Mouse (Mus musculus) limb, embryonic 10.5 days (tissue): ENCODE results near the gene Gm45213. TPM values are rescaled to one million over a fixed set of nuclear protein-coding genes. Genes with fewer than 3 reads are reported as not detected.
"Not testable (repeated sequence)": the region's sequence is repeated elsewhere in the genome, so short reads cannot be mapped to it uniquely, and the experiment has no call there.

Experiments used
- DNase-seq: peaks from one replicate; pipeline ENCODE4 v3.0.0-alpha.2; 2017; ENCODE audit warnings: low spot score
- H3K27ac ChIP-seq: fragments of 300-500 bp; sonication (generic); 2 replicates; pipeline ENCODE4 v1.5.1; 2016; ENCODE audit warnings: mild to moderate bottlenecking
- H3K27me3 ChIP-seq: fragments of 300-500 bp; sonication (generic); 2 replicates; pipeline ENCODE4 v1.6.1; 2016; ENCODE audit warnings: low read depth, mild to moderate bottlenecking; ENCODE audit not compliant: poor library complexity, severe bottlenecking
- H3K36me3 ChIP-seq: fragments of 300-500 bp; sonication (generic); 2 replicates; pipeline ENCODE4 v1.6.1; 2016; ENCODE audit warnings: mild to moderate bottlenecking, moderate library complexity
- H3K4me1 ChIP-seq: fragments of 300-500 bp; sonication (generic); 2 replicates; pipeline ENCODE4 v1.6.1; 2016
- H3K4me3 ChIP-seq: fragments of 300-500 bp; sonication (generic); 2 replicates; pipeline ENCODE4 v1.5.1; 2016; ENCODE audit warnings: mild to moderate bottlenecking, moderate library complexity
- H3K9me3 ChIP-seq: fragments of 300-500 bp; sonication (generic); replicated peaks from 2 replicates; pipeline ENCODE4 v1.6.1; 2016; ENCODE audit warnings: mild to moderate bottlenecking
- WGBS: fragments of 180-500 bp; shearing (Covaris S2); methylation state at CpG from one replicate; pipeline ENCODE4 v1.1.7; 2016; 5-methylcytosine and 5-hydroxymethylcytosine counted together
- polyA plus RNA-seq: library from polyadenylated mRNA; unstranded; fragments of >200 nt; fragmentation: Nextera tagmentation; extraction: Ambion mirVana; gene quantifications from 2 replicates; pipeline ENCODE4 v1.2.1, GENCODE M21; 2016

The Gm45213 gene
- polyA plus RNA-seq, 1 experiment from 2014 or later = not detected

DNA sequence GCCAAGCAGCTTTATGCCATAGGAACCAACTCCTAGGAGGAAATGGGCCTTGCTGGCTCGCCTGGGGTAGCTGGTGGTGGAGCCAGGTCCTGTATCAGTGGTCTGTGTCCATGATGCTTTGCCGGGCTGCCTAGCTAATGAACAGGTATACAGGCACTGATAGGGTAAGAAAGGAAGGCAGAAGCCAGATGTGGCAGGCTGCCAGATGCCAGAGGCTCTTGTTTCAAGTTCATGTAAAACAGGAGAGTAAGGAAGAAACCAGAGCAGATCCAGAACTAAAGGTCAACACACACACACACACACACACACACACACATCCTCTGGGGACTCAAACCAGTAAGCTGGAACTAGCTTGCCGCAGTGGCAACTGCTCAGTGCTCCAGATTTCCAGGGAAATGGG lies 5.1 kb upstream of the Gm45213 start:
- H3K4me1 ChIP-seq = peaks cover 81% of the 10 kb centered on the region
- H3K27ac ChIP-seq = peak overlapping the region; percentile 68
- no peaks in the 10 kb centered on the region for H3K36me3 ChIP-seq
- H3K27me3 ChIP-seq = peaks cover 13% of the 10 kb centered on the region; the same call in 1 of the 2 replicates
- H3K9me3 ChIP-seq = no peaks in the 10 kb centered on the region
- 71% methylated on average over 3 of the region's 3 CpGs for WGBS
- no peak for DNase-seq
- H3K4me3 ChIP-seq = no peak overlapping the region

DNA sequence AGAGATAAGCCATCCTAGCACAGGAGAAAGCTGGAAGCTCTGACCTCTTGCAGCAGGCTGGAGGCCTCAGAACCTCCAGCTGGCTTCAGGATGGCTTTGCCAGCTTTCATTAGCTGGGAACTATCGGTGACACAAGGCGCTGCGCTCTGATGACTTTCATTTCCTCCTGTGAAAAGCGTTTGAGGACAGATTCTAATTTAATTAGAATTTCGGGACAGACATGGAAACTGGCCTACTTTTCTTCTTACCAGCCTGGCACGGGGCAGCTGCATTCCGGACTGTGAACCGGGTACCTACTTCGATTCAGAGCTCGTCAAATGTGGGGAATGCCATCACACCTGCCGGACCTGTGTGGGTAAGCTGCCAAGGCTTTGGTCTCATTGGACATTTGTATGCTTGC lies 4.7 kb upstream of the Gm45213 start:
- 80% methylated on average over 11 of the region's 11 CpGs for WGBS
- H3K27me3 ChIP-seq = peaks cover 13% of the 10 kb centered on the region; the same call in 1 of the 2 replicates
- no peak overlapping the region for H3K4me3 ChIP-seq
- H3K36me3 ChIP-seq = no peaks in the 10 kb centered on the region
- peaks cover 82% of the 10 kb centered on the region for H3K4me1 ChIP-seq
- peak overlapping the region; percentile 68 for H3K27ac ChIP-seq
- no peak for DNase-seq
- no peaks in the 10 kb centered on the region for H3K9me3 ChIP-seq

DNA sequence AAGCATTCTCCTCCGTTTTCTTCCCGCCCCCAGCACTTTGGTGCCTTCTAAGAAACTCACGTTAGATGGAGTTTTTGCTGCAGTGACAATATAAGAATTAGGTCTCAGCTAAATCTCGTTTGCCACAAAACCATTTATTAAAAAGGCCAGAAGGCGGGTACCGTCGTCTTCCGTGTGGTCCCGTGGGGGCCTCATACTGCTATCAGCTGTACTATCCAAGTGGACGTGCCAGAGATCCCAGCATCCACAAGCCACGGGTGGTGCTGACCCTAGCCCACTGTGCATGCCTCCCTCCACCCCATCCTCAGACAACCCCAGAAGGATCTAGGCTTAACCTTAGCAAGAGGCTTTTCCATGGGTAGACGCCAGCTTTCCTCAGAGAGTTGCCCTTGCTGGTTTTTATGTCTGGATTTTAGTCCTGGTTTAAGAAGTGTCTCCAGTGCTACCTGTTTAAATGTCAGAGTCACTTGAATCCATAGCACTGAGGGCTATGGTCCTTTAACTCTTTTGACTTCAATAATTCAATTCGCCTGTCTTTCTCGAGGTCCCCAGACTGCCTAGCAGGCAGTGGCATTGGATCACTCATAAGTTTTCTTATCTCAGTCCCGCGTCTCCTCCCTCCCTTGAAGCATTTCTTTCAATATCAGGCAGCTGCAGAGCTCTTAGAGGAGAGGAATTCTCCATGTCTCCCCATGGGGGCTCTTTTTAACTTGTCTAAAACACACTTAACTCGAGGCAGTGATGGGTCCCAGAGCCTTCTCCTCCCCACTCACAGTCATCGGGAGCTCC lies 3.2 kb upstream of the Gm45213 start:
- Histone ChIP-seq H3K36me3 (no peaks in the 10 kb centered on the region), H3K9me3 (no peaks in the 10 kb centered on the region), H3K27ac (peak overlapping the region; percentile 69), H3K27me3 (peaks cover 13% of the 10 kb centered on the region; the same call in 1 of the 2 replicates), H3K4me3 (no peak overlapping the region), H3K4me1 (peaks cover 83% of the 10 kb centered on the region)
- no peak for DNase-seq
- WGBS = 87% methylated on average over 18 of the region's 18 CpGs

DNA sequence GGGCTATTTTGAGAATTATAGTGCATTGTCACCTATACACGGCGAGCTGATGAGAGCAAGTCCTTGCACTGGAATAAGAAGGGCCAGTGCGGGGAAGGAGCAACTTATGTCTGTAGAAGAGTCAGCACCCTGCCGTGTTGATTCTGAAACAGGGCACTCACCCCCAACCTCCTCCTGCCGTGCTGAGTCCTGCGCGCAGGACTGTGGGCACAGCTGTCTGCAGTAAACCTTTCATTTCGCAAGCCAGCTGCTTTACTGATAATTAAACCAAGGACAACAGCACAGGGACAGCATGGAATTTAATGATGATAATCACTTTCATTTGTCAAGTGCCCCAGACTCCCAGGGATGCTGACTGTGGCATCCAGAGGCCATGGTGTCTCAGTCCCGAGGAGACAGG lies 1.2 kb downstream of the Gm45213 start:
- Histone ChIP-seq H3K4me3 (no peak overlapping the region), H3K36me3 (no peaks in the 10 kb centered on the region), H3K9me3 (no peaks in the 10 kb centered on the region), H3K4me1 (peaks cover 76% of the 10 kb centered on the region), H3K27me3 (peaks cover 4% of the 10 kb centered on the region), H3K27ac (peak overlapping the region; percentile 63)
- DNase-seq = no peak
- WGBS = 30% methylated on average over 9 of the region's 9 CpGs

DNA sequence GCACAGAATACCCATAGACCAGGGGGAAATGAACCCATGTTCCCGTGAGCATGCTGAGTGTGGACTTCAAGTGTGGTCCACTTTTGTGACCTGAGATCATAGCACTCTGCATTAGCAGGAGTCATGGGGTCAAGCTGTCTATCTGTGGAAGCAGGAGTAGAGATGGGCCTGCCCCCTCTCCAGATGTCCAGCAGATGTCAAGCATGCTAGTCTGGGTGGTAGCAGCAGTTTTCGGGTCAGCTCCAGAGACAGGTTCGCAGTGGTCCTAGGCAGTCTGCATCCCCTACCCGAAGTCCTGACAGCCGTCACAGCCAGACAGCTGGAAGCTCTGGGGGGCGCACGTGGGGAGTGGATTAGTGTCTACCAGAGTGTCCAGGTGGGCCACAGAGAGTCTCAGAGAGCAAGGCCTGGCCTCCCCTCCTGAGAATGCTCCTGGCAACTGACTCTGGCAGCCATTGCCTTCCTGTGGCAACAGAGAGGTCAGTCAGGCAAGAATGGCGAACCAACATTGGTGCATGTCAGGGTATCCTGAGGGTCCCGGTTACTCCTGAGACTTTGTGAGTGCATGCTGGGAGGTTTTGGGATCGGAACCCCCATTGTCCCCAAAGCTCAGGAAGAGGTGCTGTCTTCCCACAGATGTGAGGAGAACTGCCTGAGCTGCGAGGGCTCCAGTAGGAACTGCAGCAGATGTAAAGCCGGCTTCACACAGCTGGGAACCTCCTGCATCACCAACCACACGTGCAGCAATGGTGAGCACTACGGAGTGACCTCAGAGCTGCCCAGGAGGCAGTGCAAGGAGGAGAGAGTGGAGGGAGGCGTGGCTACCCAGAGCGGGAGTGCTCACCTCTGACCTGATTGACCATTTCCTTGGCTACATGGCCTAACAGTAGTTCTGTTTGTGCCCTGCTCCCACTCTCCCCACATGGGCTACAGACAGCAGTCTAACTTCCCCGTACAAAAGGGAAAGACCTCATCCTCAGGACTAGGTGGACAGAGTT lies 3.8 kb downstream of the Gm45213 start:
- Histone ChIP-seq H3K4me1 (peaks cover 61% of the 10 kb centered on the region), H3K27ac (peak overlapping the region; percentile 63), H3K4me3 (no peak overlapping the region), H3K9me3 (no peaks in the 10 kb centered on the region), H3K36me3 (no peaks in the 10 kb centered on the region), H3K27me3 (peaks cover 4% of the 10 kb centered on the region)
- DNase-seq = no peak
- 37% methylated on average over 17 of the region's 17 CpGs for WGBS

DNA sequence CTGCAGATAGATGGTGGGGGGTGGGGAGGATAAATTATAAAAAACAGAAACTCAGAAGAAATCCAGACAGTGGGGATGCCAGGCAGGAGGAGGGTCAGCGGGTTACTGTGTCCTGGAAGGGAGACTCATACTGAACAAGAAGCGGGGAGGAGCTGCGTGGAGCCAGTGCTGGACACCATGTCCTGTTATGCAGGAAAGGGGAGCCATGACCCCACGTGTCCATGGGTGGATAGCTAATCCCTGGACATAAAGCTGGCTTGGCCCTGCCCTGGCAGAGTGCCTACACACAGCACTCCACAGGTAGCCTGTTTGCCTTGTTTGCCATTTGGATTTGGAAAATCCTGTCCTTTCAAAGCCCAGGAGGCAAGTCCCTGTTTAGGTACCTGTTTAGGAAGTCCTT lies 4.6 kb downstream of the Gm45213 start:
- Histone ChIP-seq H3K4me1 (peaks cover 59% of the 10 kb centered on the region), H3K9me3 (no peaks in the 10 kb centered on the region), H3K27me3 (peaks cover 4% of the 10 kb centered on the region), H3K4me3 (no peak overlapping the region), H3K36me3 (no peaks in the 10 kb centered on the region), H3K27ac (peak overlapping the region; percentile 63)
- DNase-seq = no peak
- 84% methylated on average over 4 of the region's 4 CpGs for WGBS

DNA sequence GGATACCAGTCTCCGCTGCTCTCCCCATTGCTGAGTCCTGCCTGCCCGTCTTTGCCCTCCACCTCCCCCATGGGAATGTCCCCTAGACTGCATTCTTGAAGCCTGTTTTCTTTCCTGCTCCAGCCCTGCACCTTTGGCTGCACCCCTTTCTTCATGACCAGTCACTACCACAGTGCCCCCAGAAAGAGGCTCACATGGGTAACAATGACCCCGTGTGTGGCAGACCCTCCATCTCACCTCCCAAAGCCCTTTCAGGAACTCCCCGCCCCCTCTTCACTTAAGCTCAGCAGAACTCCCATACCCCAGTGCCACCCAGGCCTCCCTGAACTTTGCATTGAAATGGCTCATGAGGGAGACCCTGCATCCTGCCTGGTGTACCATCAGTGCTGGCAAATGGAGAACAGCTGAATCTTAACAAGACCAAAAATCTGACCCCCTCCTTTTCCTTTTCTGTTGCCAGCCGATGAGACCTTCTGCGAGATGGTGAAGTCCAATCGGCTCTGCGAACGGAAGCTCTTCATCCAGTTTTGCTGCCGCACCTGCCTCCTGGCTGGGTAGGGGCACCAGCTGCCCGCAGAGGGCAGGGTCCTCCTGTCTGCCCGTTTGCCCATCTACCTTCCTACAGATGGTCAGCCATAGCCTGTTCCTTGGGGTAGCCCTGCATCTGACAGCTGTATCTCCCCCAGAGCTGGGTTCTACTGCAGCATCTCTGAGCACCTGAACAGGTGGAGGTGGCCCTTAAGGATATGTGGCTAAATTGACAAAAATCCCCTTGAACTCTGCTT lies 5.2 kb downstream of the Gm45213 start:
- Histone ChIP-seq H3K9me3 (no peaks in the 10 kb centered on the region), H3K27ac (peak overlapping the region; percentile 63), H3K4me3 (no peak overlapping the region), H3K27me3 (peaks cover 4% of the 10 kb centered on the region), H3K4me1 (peaks cover 52% of the 10 kb centered on the region), H3K36me3 (no peaks in the 10 kb centered on the region)
- WGBS = 84% methylated on average over 12 of the region's 12 CpGs
- DNase-seq = no peak

DNA sequence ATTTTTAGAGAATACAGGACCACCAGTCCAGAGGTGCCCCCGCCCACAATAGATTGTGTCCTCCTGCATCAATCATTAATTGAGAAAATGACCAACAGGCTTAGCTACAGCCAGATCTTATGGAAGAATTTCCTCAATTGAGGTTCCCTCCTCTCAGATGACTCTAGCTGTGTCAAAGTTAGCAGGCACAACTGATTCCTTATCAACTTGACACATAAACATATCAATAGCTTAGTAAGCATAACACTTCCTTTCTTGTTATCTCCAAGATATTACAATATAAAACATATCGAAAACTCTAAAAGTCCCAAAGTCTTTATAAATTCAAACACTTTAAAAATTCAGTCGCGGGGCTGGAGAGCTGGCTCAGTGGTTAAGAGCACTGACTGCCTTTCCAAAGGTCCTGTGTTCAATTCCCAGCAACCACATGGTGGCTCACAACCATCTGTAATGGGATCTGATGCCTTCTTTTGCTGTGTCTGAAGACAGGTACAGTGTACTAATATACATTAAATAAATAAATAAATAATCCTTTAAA lies 10.6 kb downstream of the Gm45213 start:
- no peak for DNase-seq
- Histone ChIP-seq H3K4me1 (no peaks in the 10 kb centered on the region), H3K9me3 (no peaks in the 10 kb centered on the region), H3K27ac (no peak overlapping the region), H3K4me3 (no peak overlapping the region), H3K27me3 (no peaks in the 10 kb centered on the region; the same call in 1 of the 2 replicates), H3K36me3 (no peaks in the 10 kb centered on the region)
- 83% methylated on average over 4 of the region's 4 CpGs for WGBS

DNA sequence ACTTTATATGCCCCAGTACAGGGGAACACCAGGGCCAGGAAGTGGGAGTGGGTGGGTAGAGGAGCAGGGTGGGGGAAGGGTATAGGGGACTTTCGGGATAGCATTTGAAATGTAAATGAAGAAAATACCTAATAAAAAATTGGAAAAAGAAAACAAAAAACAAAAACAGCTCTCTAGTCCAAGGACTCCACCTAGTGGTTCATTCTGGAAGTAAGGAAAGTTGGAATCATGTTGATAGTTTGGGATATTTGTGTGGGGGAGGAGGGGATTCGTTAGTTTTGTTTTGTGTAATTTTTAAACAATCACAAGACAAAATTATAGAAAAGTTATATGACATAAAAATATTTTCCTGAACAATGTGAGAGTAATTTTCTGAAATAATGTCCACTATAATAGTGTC lies 12.0 kb downstream of the Gm45213 start:
- H3K36me3 ChIP-seq, H3K27me3 ChIP-seq, H3K4me3 ChIP-seq, H3K4me1 ChIP-seq, H3K9me3 ChIP-seq, DNase-seq, H3K27ac ChIP-seq: not testable (repeated sequence)
- 19% methylated on average over 2 of the region's 2 CpGs for WGBS

DNA sequence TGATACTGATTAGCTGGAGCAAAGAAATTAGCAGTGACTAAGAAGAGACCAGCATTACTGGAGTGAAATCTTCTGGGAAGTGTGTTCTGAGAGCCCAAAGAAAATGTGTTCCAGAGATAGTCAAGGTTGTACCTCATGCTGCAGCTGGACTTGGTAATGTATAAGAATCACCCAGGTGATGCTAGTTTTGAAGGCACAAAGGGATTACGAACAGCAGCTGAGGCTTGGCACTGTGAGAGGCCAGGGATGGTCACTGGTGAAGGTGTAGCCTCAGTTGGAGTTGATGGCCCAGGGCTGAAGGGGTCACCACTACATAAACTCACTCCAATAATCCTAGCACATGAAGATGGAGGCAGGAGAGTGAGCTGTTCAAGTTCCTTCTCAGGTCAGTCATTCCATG lies 15.3 kb downstream of the Gm45213 start, which contains the start of gene Snrpa1:
Gene Snrpa1 (plus strand): TSS at position 301 of the 400 bp plus-strand sequence.
- H3K36me3 ChIP-seq = peaks cover 18% of the 10 kb centered on the region
- no peaks in the 10 kb centered on the region for H3K9me3 ChIP-seq
- peak within 1 kb of the TSS; percentile 95 for H3K27ac ChIP-seq
- no peaks in the 10 kb centered on the region; the same call in 1 of the 2 replicates for H3K27me3 ChIP-seq
- peak within 1 kb of the TSS; percentile 98 for H3K4me3 ChIP-seq
- WGBS = 84% methylated on average over 1 of the region's 1 CpGs
- peaks cover 15% of the 10 kb centered on the region for H3K4me1 ChIP-seq
- no peak for DNase-seq

DNA sequence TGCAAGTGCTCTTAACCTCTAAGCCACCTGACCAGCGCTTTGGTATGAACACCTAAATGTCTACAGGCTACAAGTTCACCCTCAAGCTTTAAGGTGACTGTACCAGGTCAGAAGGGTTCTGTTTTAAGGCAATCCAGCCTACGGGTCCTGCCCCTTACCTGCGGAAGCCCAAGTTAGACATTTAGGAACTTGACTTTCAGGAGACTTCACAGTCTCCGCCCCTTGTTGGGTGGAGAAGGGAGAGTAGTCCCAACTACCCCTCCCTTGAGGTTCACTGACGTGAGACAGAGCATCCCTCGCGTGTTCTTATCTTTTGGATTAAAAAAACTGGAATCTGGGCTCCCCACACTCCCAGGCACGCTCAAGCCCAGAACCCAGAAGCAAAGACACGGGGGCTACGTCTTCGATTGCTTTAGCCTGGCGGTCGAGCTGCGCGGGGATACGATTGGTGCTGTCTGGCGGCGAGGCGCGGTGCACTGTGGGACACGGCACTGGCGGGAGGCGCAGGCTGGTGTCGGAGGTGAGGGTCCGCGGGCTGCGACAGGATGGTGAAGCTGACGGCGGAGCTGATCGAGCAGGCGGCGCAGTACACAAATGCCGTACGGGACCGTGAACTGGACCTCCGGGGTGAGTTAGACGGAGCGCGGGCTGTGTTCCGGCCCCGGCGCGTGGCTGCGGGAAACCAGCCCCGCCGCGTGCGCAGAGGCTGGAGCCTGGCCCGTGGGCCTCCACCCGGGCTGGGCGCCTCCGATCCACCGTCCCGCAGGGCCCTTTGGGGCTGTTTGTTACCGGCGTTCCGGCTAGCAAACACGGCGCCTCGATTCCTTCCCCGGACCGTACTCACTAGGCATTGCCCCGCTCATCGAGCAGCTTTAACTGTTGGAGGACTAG lies 16.9 kb downstream of the Gm45213 start:
- H3K4me1 ChIP-seq = peaks cover 15% of the 10 kb centered on the region
- H3K36me3 ChIP-seq = peaks cover 33% of the 10 kb centered on the region
- no peaks in the 10 kb centered on the region; the same call in 1 of the 2 replicates for H3K27me3 ChIP-seq
- peak overlapping the region; percentile 98 for H3K4me3 ChIP-seq
- WGBS = under 1% methylated on average over 64 of the region's 64 CpGs
- peak; percentile 94 for DNase-seq
- H3K9me3 ChIP-seq = no peaks in the 10 kb centered on the region
- peak overlapping the region; percentile 95 for H3K27ac ChIP-seq
